Mouse (Mus musculus): Measurements from ENCODE around the gene Gm20696. TPM values are rescaled to one million over a fixed set of nuclear protein-coding genes. Genes with fewer than 3 reads are reported as not detected.

Gm20696 gene
- polyA plus RNA-seq, 1 experiment from 2014 or later: 5.3 TPM

- DNase-seq (ENCODE audit: low spot score) (no peak), ATAC-seq (replicated peaks; ENCODE audit: low FRiP score) (no peak)
- Histone ChIP-seq H3K4me2 (ENCODE audit: low read depth, low read length, severe bottlenecking) (no peak overlapping the region), H3K9ac (ENCODE audit: low read length) (no peak overlapping the region), H3K4me1 (replicated peaks; ENCODE audit: control insufficient read depth, insufficient read depth, low read length) (peaks cover 5% of the 10 kb centered on the region), H3K36me3 (ENCODE audit: control insufficient read depth, insufficient read depth, low read length) (no peaks in the 10 kb centered on the region), H3K4me3 (ENCODE audit: low read depth, low read length) (no peak overlapping the region), H3K9me3 (ENCODE audit: control insufficient read depth, low read length) (no peaks in the 10 kb centered on the region), H3K27ac (ENCODE audit: low read depth, low read length) (no peak overlapping the region), H3K27me3 (ENCODE audit: control insufficient read depth, insufficient read depth, low read length) (no peaks in the 10 kb centered on the region)
- 73% methylated on average over 8 of the region's 8 CpGs for WGBS
Observed at GRCm38 (mm10) chr6:99489900-99490648, 176.5 kb downstream of the Gm20696 start.

- H3K4me1 ChIP-seq (replicated peaks; ENCODE audit: control insufficient read depth, insufficient read depth, low read length): peaks cover 6% of the 10 kb centered on the region
- no peaks in the 10 kb centered on the region for H3K9me3 ChIP-seq (ENCODE audit: control insufficient read depth, low read length)
- H3K36me3 ChIP-seq (ENCODE audit: control insufficient read depth, insufficient read depth, low read length): no peaks in the 10 kb centered on the region
- H3K27ac ChIP-seq (ENCODE audit: low read depth, low read length): no peak overlapping the region
- WGBS: 91% methylated on average over 10 of the region's 10 CpGs
- H3K9ac ChIP-seq (ENCODE audit: low read length): no peak overlapping the region
- no peak overlapping the region for H3K4me2 ChIP-seq (ENCODE audit: low read depth, low read length, severe bottlenecking)
- no peak for ATAC-seq (replicated peaks; ENCODE audit: low FRiP score)
- DNase-seq (ENCODE audit: low spot score): no peak
- H3K4me3 ChIP-seq (ENCODE audit: low read depth, low read length): no peak overlapping the region
- H3K27me3 ChIP-seq (ENCODE audit: control insufficient read depth, insufficient read depth, low read length): no peaks in the 10 kb centered on the region
Observed at GRCm38 (mm10) chr6:99489423-99489822, 177.2 kb downstream of the Gm20696 start.

- Histone ChIP-seq H3K4me3 (ENCODE audit: low read depth, low read length) (no peak overlapping the region), H3K4me2 (ENCODE audit: low read depth, low read length, severe bottlenecking) (no peak overlapping the region), H3K36me3 (ENCODE audit: control insufficient read depth, insufficient read depth, low read length) (no peaks in the 10 kb centered on the region), H3K4me1 (replicated peaks; ENCODE audit: control insufficient read depth, insufficient read depth, low read length) (peaks cover 6% of the 10 kb centered on the region), H3K9ac (ENCODE audit: low read length) (no peak overlapping the region), H3K27ac (ENCODE audit: low read depth, low read length) (no peak overlapping the region), H3K9me3 (ENCODE audit: control insufficient read depth, low read length) (no peaks in the 10 kb centered on the region), H3K27me3 (ENCODE audit: control insufficient read depth, insufficient read depth, low read length) (no peaks in the 10 kb centered on the region)
- DNase-seq (ENCODE audit: low spot score): no peak
- WGBS: 77% methylated on average over 12 of the region's 12 CpGs
- 0 out of 2 replicates have a peak, but pooled peaks have one; percentile 49 for ATAC-seq (replicated peaks; ENCODE audit: low FRiP score)
Observed at GRCm38 (mm10) chr6:99485884-99486640, 180.5 kb downstream of the Gm20696 start.

- H3K36me3 ChIP-seq (ENCODE audit: control insufficient read depth, insufficient read depth, low read length): no peaks in the 10 kb centered on the region
- peak; percentile 71 for ATAC-seq (replicated peaks; ENCODE audit: low FRiP score)
- H3K4me3 ChIP-seq (ENCODE audit: low read depth, low read length): no peak overlapping the region
- no peak overlapping the region for H3K9ac ChIP-seq (ENCODE audit: low read length)
- 45% methylated on average over 20 of the region's 20 CpGs for WGBS
- peaks cover 6% of the 10 kb centered on the region for H3K4me1 ChIP-seq (replicated peaks; ENCODE audit: control insufficient read depth, insufficient read depth, low read length)
- peak; percentile 65 for DNase-seq (ENCODE audit: low spot score)
- no peaks in the 10 kb centered on the region for H3K27me3 ChIP-seq (ENCODE audit: control insufficient read depth, insufficient read depth, low read length)
- H3K9me3 ChIP-seq (ENCODE audit: control insufficient read depth, low read length): no peaks in the 10 kb centered on the region
- H3K27ac ChIP-seq (ENCODE audit: low read depth, low read length): no peak overlapping the region
- no peak overlapping the region for H3K4me2 ChIP-seq (ENCODE audit: low read depth, low read length, severe bottlenecking)
Observed at GRCm38 (mm10) chr6:99485217-99485883, 181.2 kb downstream of the Gm20696 start.

- no peak overlapping the region for H3K4me2 ChIP-seq (ENCODE audit: low read depth, low read length, severe bottlenecking)
- WGBS: 50% methylated on average over 8 of the region's 8 CpGs
Observed at GRCm38 (mm10) chr6:99484884-99485216, 181.7 kb downstream of the Gm20696 start.

GRCm38 (mm10) chr6:99484197-99484725 lies 182.3 kb downstream of the Gm20696 start:
- 86% methylated on average over 7 of the region's 7 CpGs for WGBS
- no peak for DNase-seq (ENCODE audit: low spot score)
- no peak overlapping the region for H3K9ac ChIP-seq (ENCODE audit: low read length)

More at GRCm38 (mm10) chr6:99484884-99485216, 181.7 kb downstream of the Gm20696 start:
- Histone ChIP-seq H3K27me3 (ENCODE audit: control insufficient read depth, insufficient read depth, low read length) (no peaks in the 10 kb centered on the region), H3K4me3 (ENCODE audit: low read depth, low read length) (no peak overlapping the region), H3K9me3 (ENCODE audit: control insufficient read depth, low read length) (no peaks in the 10 kb centered on the region), H3K27ac (ENCODE audit: low read depth, low read length) (no peak overlapping the region), H3K36me3 (ENCODE audit: control insufficient read depth, insufficient read depth, low read length) (no peaks in the 10 kb centered on the region), H3K4me1 (replicated peaks; ENCODE audit: control insufficient read depth, insufficient read depth, low read length) (peaks cover 6% of the 10 kb centered on the region), H3K9ac (ENCODE audit: low read length) (no peak overlapping the region)
- DNase-seq (ENCODE audit: low spot score) (no peak), ATAC-seq (replicated peaks; ENCODE audit: low FRiP score) (peak; percentile 12; the same call in 1 of the 2 replicates)

GRCm38 (mm10) chr6:99483556-99483955 lies 183.0 kb downstream of the Gm20696 start:
- Histone ChIP-seq H3K4me3 (ENCODE audit: low read depth, low read length) (no peak overlapping the region), H3K4me1 (replicated peaks; ENCODE audit: control insufficient read depth, insufficient read depth, low read length) (peaks cover 6% of the 10 kb centered on the region), H3K27me3 (ENCODE audit: control insufficient read depth, insufficient read depth, low read length) (no peaks in the 10 kb centered on the region), H3K4me2 (ENCODE audit: low read depth, low read length, severe bottlenecking) (no peak overlapping the region), H3K9me3 (ENCODE audit: control insufficient read depth, low read length) (no peaks in the 10 kb centered on the region), H3K9ac (ENCODE audit: low read length) (no peak overlapping the region), H3K36me3 (ENCODE audit: control insufficient read depth, insufficient read depth, low read length) (no peaks in the 10 kb centered on the region), H3K27ac (ENCODE audit: low read depth, low read length) (no peak overlapping the region)
- no peak for DNase-seq (ENCODE audit: low spot score)
- ATAC-seq (replicated peaks; ENCODE audit: low FRiP score): no peak
- 75% methylated on average over 10 of the region's 10 CpGs for WGBS

More at GRCm38 (mm10) chr6:99484197-99484725, 182.3 kb downstream of the Gm20696 start:
- ATAC-seq (replicated peaks; ENCODE audit: low FRiP score): no peak
- Histone ChIP-seq H3K27ac (ENCODE audit: low read depth, low read length) (no peak overlapping the region), H3K27me3 (ENCODE audit: control insufficient read depth, insufficient read depth, low read length) (no peaks in the 10 kb centered on the region), H3K4me2 (ENCODE audit: low read depth, low read length, severe bottlenecking) (no peak overlapping the region), H3K9me3 (ENCODE audit: control insufficient read depth, low read length) (no peaks in the 10 kb centered on the region), H3K36me3 (ENCODE audit: control insufficient read depth, insufficient read depth, low read length) (no peaks in the 10 kb centered on the region), H3K4me1 (replicated peaks; ENCODE audit: control insufficient read depth, insufficient read depth, low read length) (peaks cover 6% of the 10 kb centered on the region), H3K4me3 (ENCODE audit: low read depth, low read length) (no peak overlapping the region)

- no peaks in the 10 kb centered on the region for H3K36me3 ChIP-seq (ENCODE audit: control insufficient read depth, insufficient read depth, low read length)
- no peaks in the 10 kb centered on the region for H3K9me3 ChIP-seq (ENCODE audit: control insufficient read depth, low read length)
- no peaks in the 10 kb centered on the region for H3K27me3 ChIP-seq (ENCODE audit: control insufficient read depth, insufficient read depth, low read length)
- peaks cover 6% of the 10 kb centered on the region for H3K4me1 ChIP-seq (replicated peaks; ENCODE audit: control insufficient read depth, insufficient read depth, low read length)
- no peak overlapping the region for H3K9ac ChIP-seq (ENCODE audit: low read length)
- DNase-seq (ENCODE audit: low spot score) (no peak), ATAC-seq (replicated peaks; ENCODE audit: low FRiP score) (no peak)
- no peak overlapping the region for H3K27ac ChIP-seq (ENCODE audit: low read depth, low read length)
- H3K4me3 ChIP-seq (ENCODE audit: low read depth, low read length): no peak overlapping the region
- 81% methylated on average over 7 of the region's 7 CpGs for WGBS
- no peak overlapping the region for H3K4me2 ChIP-seq (ENCODE audit: low read depth, low read length, severe bottlenecking)
Observed at GRCm38 (mm10) chr6:99481568-99481967, 185.0 kb downstream of the Gm20696 start.

All from forebrain, embryonic 11.5 days (tissue).